Mouse (Mus musculus) lung, postnatal 0 days (tissue): ENCODE data around the gene Fn1.

Source experiments
- CTCF ChIP-seq: IDR thresholded peaks from 2 replicates; pipeline ENCODE4 v1.5.1; 2016; ENCODE audit warnings: antibody characterized with exemption, mild to moderate bottlenecking
- EP300 ChIP-seq: IDR thresholded peaks from 2 replicates; pipeline ENCODE4 v1.6.1; 2016; ENCODE audit warnings: antibody characterized with exemption, mild to moderate bottlenecking, control low read depth

GRCm38 (mm10) chr1:71675420-71675819 lies 22.4 kb upstream of the Fn1 start:
- peak; percentile 63 for TF ChIP-seq CTCF
- no peak for TF ChIP-seq EP300
